Mouse (Mus musculus) hindbrain, embryonic 14.5 days (tissue): ENCODE data around the gene Hoxb8. TPM values are rescaled to one million over a fixed set of nuclear protein-coding genes. Genes with fewer than 3 reads are reported as not detected.
A peak's percentile ranks its signal among the peaks of the same experiment; 100 is the strongest.

Source experiments
- ATAC-seq: fragments of 200-750 bp; cut with Nextera tagmentation; 2 replicates; pipeline ENCODE4 v1.8.0; 2017; ENCODE audit warnings: moderate number of reproducible peaks, mild to moderate bottlenecking, moderate TSS enrichment, moderate library complexity; ENCODE audit not compliant: low FRiP score
- DNase-seq: peaks from one replicate; pipeline ENCODE4 v3.0.0-alpha.2; 2015; ENCODE audit warnings: low spot score
- H3K27ac ChIP-seq: fragments of 300-500 bp; sonication (generic); 2 replicates; pipeline ENCODE4 v1.5.1; 2014; ENCODE audit warnings: mild to moderate bottlenecking, moderate library complexity
- H3K27me3 ChIP-seq: fragments of 300-500 bp; sonication (generic); 2 replicates; pipeline ENCODE4 v1.6.1; 2014; ENCODE audit warnings: mild to moderate bottlenecking, low read length, mixed read lengths; ENCODE audit not compliant: control insufficient read depth, insufficient read depth
- H3K36me3 ChIP-seq: fragments of 300-500 bp; sonication (generic); replicated peaks from 2 replicates; pipeline ENCODE4 v1.6.1; 2014; ENCODE audit not compliant: control insufficient read depth, insufficient read depth
- H3K4me1 ChIP-seq: fragments of 300-500 bp; sonication (generic); replicated peaks from 2 replicates; pipeline ENCODE4 v1.6.1; 2014; ENCODE audit warnings: antibody characterized with exemption, low read length, mixed read lengths; ENCODE audit not compliant: control insufficient read depth, insufficient read depth
- H3K4me2 ChIP-seq: fragments of 300-500 bp; sonication (generic); replicated peaks from 2 replicates; pipeline ENCODE4 v1.6.1; 2014; ENCODE audit warnings: mild to moderate bottlenecking, moderate library complexity
- H3K4me3 ChIP-seq: fragments of 300-500 bp; sonication (generic); replicated peaks from 2 replicates; pipeline ENCODE4 v1.5.1; 2014; ENCODE audit warnings: mild to moderate bottlenecking, low read length
- H3K9ac ChIP-seq: fragments of 300-500 bp; sonication (generic); 2 replicates; pipeline ENCODE4 v1.6.1; 2014
- H3K9me3 ChIP-seq: fragments of 300-500 bp; sonication (generic); 2 replicates; pipeline ENCODE4 v1.6.1; 2016; ENCODE audit warnings: low read length; ENCODE audit not compliant: control insufficient read depth
- WGBS: fragments of 180-500 bp; shearing (Covaris S2); extraction: QIAGEN DNeasy Blood & Tissue Kit; methylation state at CpG from one replicate; pipeline ENCODE4 v1.1.7; 2014; 5-methylcytosine and 5-hydroxymethylcytosine counted together
- microRNA counts: library from miRNA; unstranded; fragments of <30 nt; microRNA quantifications from one replicate; lab custom pipeline; 2016
- microRNA-seq: library from miRNA; unstranded; fragments of <30 nt; microRNA quantifications from one replicate; pipeline ENCODE4, GENCODE M21; 2016
- polyA plus RNA-seq: library from polyadenylated mRNA; unstranded; fragments of >200 nt; fragmentation: Nextera tagmentation; extraction: Ambion mirVana; gene quantifications from 2 replicates; pipeline ENCODE4 v1.2.1, GENCODE M21; 2014

Gene Hoxb8
- polyA plus RNA-seq, 1 experiment from 2014 or later: 50.6 TPM

DNA sequence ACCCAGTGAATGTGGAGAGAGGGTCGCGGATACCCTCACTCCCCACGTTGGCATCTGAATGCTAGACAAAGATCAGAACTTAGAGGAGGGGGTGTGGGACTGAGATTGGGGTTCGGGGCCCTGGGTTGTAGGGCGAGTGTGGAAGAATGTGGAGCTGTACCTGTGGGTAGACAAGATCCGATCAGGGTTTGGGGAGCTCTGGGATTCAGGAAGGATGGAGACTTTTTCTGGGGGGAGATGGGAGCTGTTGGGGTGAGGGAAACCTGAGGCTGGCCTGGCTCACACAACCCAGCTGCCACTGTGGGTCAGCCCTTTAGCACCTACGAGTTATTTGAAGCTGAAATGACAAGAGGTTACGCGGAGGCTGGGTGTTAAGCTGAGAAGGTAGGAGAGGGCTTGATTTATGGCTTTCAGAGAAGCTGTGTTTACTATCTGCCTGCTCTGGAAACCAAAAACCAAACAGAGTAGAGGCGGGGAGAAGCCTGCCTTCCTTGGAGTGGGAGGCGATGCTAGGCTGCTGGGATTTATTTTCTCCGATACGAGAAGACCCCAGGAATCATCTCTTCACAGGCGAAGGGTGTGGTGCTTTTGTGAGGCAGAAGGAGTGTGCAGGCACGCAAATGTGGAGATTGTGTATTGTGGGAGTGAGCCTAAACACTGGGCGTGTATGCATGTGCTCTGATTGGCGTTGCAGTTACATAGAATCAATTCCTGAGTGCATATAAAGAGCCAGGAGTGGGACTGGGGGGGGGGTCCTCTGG is 51.7 kb downstream of the Hoxb8 start:
- H3K9me3 ChIP-seq: no peaks in the 10 kb centered on the region
- DNase-seq (no peak), ATAC-seq (no peak)
- H3K9ac ChIP-seq: peak overlapping the region; percentile 97
- H3K27ac ChIP-seq: peak overlapping the region; percentile 99
- H3K4me1 ChIP-seq: peaks cover 21% of the 10 kb centered on the region
- WGBS: 2% methylated on average over 17 of the region's 17 CpGs
- H3K4me3 ChIP-seq: peak overlapping the region; percentile 48
- peak overlapping the region; percentile 77 for H3K4me2 ChIP-seq
- H3K36me3 ChIP-seq: 0 out of 2 replicates have a peak, but pooled peaks cover 6% of the 10 kb centered on the region
- H3K27me3 ChIP-seq: peaks cover 87% of the 10 kb centered on the region

DNA sequence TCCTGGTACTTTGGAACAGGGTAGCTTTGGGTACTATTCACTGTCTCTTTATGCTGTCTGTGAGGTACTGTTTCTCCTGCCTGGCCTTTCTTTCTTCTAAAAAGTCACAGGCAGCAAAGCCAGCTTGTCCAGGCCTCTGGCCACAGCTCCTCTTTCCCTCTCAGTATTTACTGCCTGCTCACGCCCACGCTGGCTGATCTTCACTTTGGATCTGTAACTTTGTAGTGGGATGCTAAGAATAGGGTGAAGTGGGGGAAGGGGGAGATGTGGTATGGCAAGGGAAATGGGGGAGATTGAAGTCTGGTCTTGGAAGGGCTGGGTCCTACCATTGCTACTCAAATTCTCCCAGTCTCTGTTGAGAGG is 52.3 kb downstream of the Hoxb8 start:
- DNase-seq (no peak), ATAC-seq (no peak)
- peak overlapping the region; percentile 77 for H3K4me2 ChIP-seq
- H3K27me3 ChIP-seq: peaks cover 87% of the 10 kb centered on the region
- peak overlapping the region; percentile 97 for H3K9ac ChIP-seq
- H3K27ac ChIP-seq: peak overlapping the region; percentile 99
- no peaks in the 10 kb centered on the region for H3K9me3 ChIP-seq
- WGBS: 6% methylated on average over 2 of the region's 2 CpGs
- H3K4me3 ChIP-seq: peak overlapping the region; percentile 48
- H3K36me3 ChIP-seq: 0 out of 2 replicates have a peak, but pooled peaks cover 6% of the 10 kb centered on the region
- peaks cover 25% of the 10 kb centered on the region for H3K4me1 ChIP-seq

MicroRNA genes within 50 kb of the gene (microRNA counts, 519-probe panel; counts per million panel counts)
- microRNA mmu-miR-10a (lab: Ali Mortazavi, UCI): 6,554 counts per million, percentile 87 among the panel's probes with 10 or more counts
- microRNA mmu-miR-196a (lab: Ali Mortazavi, UCI): not detected

Small RNAs within 50 kb of the gene (microRNA-seq; reads per million reads assigned to microRNA genes)
- gene Mir10a (90,772 reads per million, percentile 100 among the genes with 10 or more reads in this experiment), gene Mir196a-1 (not detected)

Other genes starting within 250 kb of the Hoxb8 start
- gene Snf8, start 247.0 kb upstream of the Hoxb8 start, polyA plus RNA-seq: 46.3 and 57.3 TPM in 2 replicates
- gene Ube2z, start 216.5 kb upstream of the Hoxb8 start, polyA plus RNA-seq: 32.3 and 38.6 TPM in 2 replicates
- 950 and 1,009 TPM in 2 replicates for gene Atp5g1, start 206.2 kb upstream of the Hoxb8 start, polyA plus RNA-seq
- not detected in 2 replicates for gene Calcoco2, start 169.9 kb upstream of the Hoxb8 start, polyA plus RNA-seq
- gene Ttll6, start 148.1 kb upstream of the Hoxb8 start, polyA plus RNA-seq: 0.33 and 0.37 TPM in 2 replicates
- not detected in 2 replicates for gene Hoxb13, start 87.6 kb upstream of the Hoxb8 start, polyA plus RNA-seq
- 10.7 and 22.4 TPM in 2 replicates for gene Hoxb9, start 10.4 kb upstream of the Hoxb8 start, polyA plus RNA-seq
- gene Hoxb7, start 4.7 kb downstream of the Hoxb8 start, polyA plus RNA-seq: 40.8 and 45.6 TPM in 2 replicates
- gene Hoxb6, start 10.6 kb downstream of the Hoxb8 start, polyA plus RNA-seq: 71.4 and 90.1 TPM in 2 replicates
- gene Hoxb5, start 21.4 kb downstream of the Hoxb8 start, polyA plus RNA-seq: 140 and 157 TPM in 2 replicates
- 4.0 and 5.4 TPM in 2 replicates for gene Hoxb4, start 36.4 kb downstream of the Hoxb8 start, polyA plus RNA-seq
- 12.8 and 17.2 TPM in 2 replicates for gene Hoxb3, start 41.4 kb downstream of the Hoxb8 start, polyA plus RNA-seq
- gene Hoxb2, start 68.6 kb downstream of the Hoxb8 start, polyA plus RNA-seq: 39.5 and 42.9 TPM in 2 replicates
- 0.33 and 0.56 TPM in 2 replicates for gene Hoxb1, start 83.8 kb downstream of the Hoxb8 start, polyA plus RNA-seq
- gene Skap1, start 182.7 kb downstream of the Hoxb8 start, polyA plus RNA-seq: 7.3 and 10.3 TPM in 2 replicates